Mouse (Mus musculus): ENCODE measurements around the gene AA986860. TPM values are rescaled to one million over a fixed set of nuclear protein-coding genes. Genes with fewer than 3 reads are reported as not detected.

Gene AA986860
- polyA plus RNA-seq, 1 experiment from 2014 or later, result 0.42 TPM

Other genes with a start within 250 kb of the AA986860 start
- gene Zp3r, start 102.4 kb upstream of the AA986860 start, polyA plus RNA-seq (2016; fragmentation: Nextera tagmentation; extraction: Ambion mirVana), result not detected in 2 replicates
- gene C4bp, start 70.3 kb upstream of the AA986860 start, polyA plus RNA-seq (2016; fragmentation: Nextera tagmentation; extraction: Ambion mirVana), result 0.14 TPM in 1 of 2 replicates, not detected in the other
- not detected in 2 replicates for gene Gm29427, start 16.2 kb upstream of the AA986860 start, polyA plus RNA-seq (2016; fragmentation: Nextera tagmentation; extraction: Ambion mirVana)
- gene Yod1, start 14.6 kb upstream of the AA986860 start, polyA plus RNA-seq (2016; fragmentation: Nextera tagmentation; extraction: Ambion mirVana), result 11.5 and 16.6 TPM in 2 replicates
- gene Pfkfb2, start 2.7 kb upstream of the AA986860 start, polyA plus RNA-seq (2016; fragmentation: Nextera tagmentation; extraction: Ambion mirVana), result 5.5 and 8.1 TPM in 2 replicates
- gene Fcamr, start 68.9 kb downstream of the AA986860 start, polyA plus RNA-seq (2016; fragmentation: Nextera tagmentation; extraction: Ambion mirVana), result not detected in 2 replicates
- not detected in 2 replicates for gene Pigr, start 94.7 kb downstream of the AA986860 start, polyA plus RNA-seq (2016; fragmentation: Nextera tagmentation; extraction: Ambion mirVana)
- not detected in 2 replicates for gene Fcmr, start 133.7 kb downstream of the AA986860 start, polyA plus RNA-seq (2016; fragmentation: Nextera tagmentation; extraction: Ambion mirVana)
- not detected in 2 replicates for gene Il24, start 155.5 kb downstream of the AA986860 start, polyA plus RNA-seq (2016; fragmentation: Nextera tagmentation; extraction: Ambion mirVana)
- not detected in 2 replicates for gene Il20, start 179.5 kb downstream of the AA986860 start, polyA plus RNA-seq (2016; fragmentation: Nextera tagmentation; extraction: Ambion mirVana)
- gene Il19, start 208.1 kb downstream of the AA986860 start, polyA plus RNA-seq (2016; fragmentation: Nextera tagmentation; extraction: Ambion mirVana), result 0.14 TPM in 1 of 2 replicates, not detected in the other